Mouse (Mus musculus): Measurements from ENCODE around the gene Olfr294.

The Olfr294 gene

DNA sequence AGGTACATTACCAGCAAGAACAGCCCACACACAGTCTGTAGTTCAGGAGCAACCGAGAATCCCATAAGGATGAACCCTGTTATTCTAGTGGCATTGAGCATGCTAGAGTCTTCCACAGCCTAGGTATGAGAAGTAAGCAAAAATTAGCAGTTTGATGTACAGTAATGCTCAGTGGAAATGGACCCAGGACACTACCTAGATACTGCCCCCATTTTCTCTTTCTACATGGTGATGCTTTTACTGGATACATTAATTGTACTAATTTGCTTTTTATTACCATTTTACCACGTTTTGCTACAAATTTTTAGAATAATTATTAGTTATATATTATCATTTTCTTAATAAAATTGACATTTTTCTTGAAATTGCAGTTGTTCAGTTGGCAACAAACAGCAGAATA, at the start of gene Olfr294:
Gene Olfr294 (minus strand): TSS at position 101 of the 400 bp plus-strand sequence.
- DNase-seq (ENCODE audit: low spot score), result no peak

DNA sequence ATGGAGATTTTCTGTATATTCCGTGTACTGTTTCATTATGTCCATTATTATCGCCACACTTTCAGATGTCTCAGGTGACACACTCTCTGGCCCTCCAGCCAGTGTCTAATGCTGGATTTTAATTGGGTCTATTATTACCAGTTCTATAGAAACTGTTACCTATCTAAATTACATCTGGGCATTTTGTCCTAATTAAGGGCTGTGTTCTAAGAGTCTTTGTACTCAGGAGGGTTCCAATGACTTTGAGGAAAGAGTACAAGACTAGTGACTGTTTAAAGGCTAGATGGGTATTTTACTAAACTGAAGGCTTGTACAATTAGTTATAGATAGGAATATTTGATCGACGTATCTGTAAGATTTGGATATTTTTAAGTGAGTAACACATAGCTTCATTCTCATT, 32.3 kb upstream of the Olfr294 start, which contains the start of gene Olfr293:
Gene Olfr293 (plus strand): TSS at position 301 of the 400 bp plus-strand sequence.
- DNase-seq (ENCODE audit: low spot score), result no peak

DNA sequence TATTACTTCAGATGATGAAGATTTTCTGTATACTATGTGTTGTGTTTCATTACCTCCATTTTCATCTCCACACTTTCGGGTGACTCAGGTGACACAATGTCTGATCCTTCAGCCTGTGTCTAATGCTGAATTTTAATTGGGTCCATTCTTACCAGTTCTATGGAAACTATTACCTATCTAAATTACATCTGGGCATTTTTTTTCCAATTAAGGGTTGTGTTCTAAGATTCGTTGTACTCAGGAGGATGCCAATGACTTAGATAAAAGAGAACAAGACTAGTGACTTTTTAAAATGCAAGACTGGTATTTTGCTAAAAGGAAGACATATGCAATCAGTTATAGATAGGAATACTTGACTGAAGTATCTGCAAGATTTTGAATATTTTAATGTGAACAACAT, 32.9 kb downstream of the Olfr294 start, which contains the start of gene Olfr295:
Gene Olfr295 (plus strand): TSS at position 301 of the 400 bp plus-strand sequence.
- DNase-seq (ENCODE audit: low spot score), result no peak
